Comparison of ENCODE assay signal across 29 mouse cellular contexts in genomic region chr7:93136061-93136460, GRCm38 (mm10). TPM values are rescaled to one million over a fixed set of nuclear protein-coding genes. Genes with fewer than 3 reads are reported as not detected.
DNase-seq lines count a peak whose midpoint lies in the region; ATAC-seq and TF ChIP-seq lines count a peak whose summit lies in the region.
"Had no signal": no experiment of that assay in that cellular context is flagged by ENCODE, and none has a peak within 500 bp of the region (broad histone marks: within the 10 kb centered on the region; RNA-seq: fewer than 3 reads in every experiment).

No protein-coding gene starts in this region.

- H3K9me3 ChIP-seq in lung, embryonic 14.5 days (ENCODE audit: low read depth, low read length), result no peaks in the 10 kb centered on the region
- H3K9me3 ChIP-seq: G1E; hindbrain, embryonic 12.5 days; intestine, embryonic 15.5 days; limb, embryonic 12.5 days; liver, embryonic 15.5 days; lung, embryonic 15.5 days; midbrain, embryonic 10.5 days; midbrain, embryonic 15.5 days; neural tube, embryonic 15.5 days; stomach, embryonic 15.5 days had no signal

- H3K4me2 ChIP-seq in lung, embryonic 14.5 days, result no peak overlapping the region
- H3K4me2 ChIP-seq: hindbrain, embryonic 12.5 days; intestine, embryonic 15.5 days; limb, embryonic 12.5 days; liver, embryonic 15.5 days; lung, embryonic 15.5 days; midbrain, embryonic 15.5 days; neural tube, embryonic 15.5 days; stomach, embryonic 15.5 days had no signal

- ATAC-seq in lung, embryonic 14.5 days (ENCODE audit: insufficient read depth), result no peak
- ATAC-seq in hematopoietic stem cell, adult 5-6 weeks (replicated peaks in 1 of 2; ENCODE audit: insufficient read depth in 1 of 2, low FRiP score in 2 of 2, low TSS enrichment in 1 of 2, low read depth in 1 of 2, poor library complexity in 2 of 2, severe bottlenecking in 2 of 2), result peak; percentile 96 to 98
- ATAC-seq: forebrain, embryonic 16.5 days; hindbrain, postnatal 0 days; intestine, embryonic 15.5 days; midbrain, embryonic 15.5 days had no signal

- DNase-seq in heart, adult 9 months (ENCODE audit: low spot score in 2 of 2), result peak; percentile 23 to 30
- no peak for DNase-seq in heart, postnatal 4 days
- DNase-seq in lung, embryonic 14.5 days, result peak; percentile 5
- no peak for DNase-seq in lung, postnatal 25 days (ENCODE audit: low spot score)
- DNase-seq in brain, adult 2 months (ENCODE audit: low read depth, low spot score), result peak; percentile 1
- DNase-seq in thymus, postnatal 36 days, result no peak
- DNase-seq: adrenal gland, adult 8-10 months; cerebellum, adult 11 months; cerebellum, adult 9-11 months; kidney, adult 8-10 months; kidney, postnatal 14 days; retina, postnatal 1 day; right cerebral cortex, postnatal 14 days; thymus, postnatal 14 days had no signal

- H3K27me3 ChIP-seq in lung, embryonic 14.5 days (ENCODE audit: insufficient read depth, low read length), result no peaks in the 10 kb centered on the region
- H3K27me3 ChIP-seq: hindbrain, embryonic 12.5 days; intestine, embryonic 15.5 days; limb, embryonic 12.5 days; liver, embryonic 15.5 days; lung, embryonic 15.5 days; midbrain, embryonic 15.5 days; neural tube, embryonic 15.5 days; stomach, embryonic 15.5 days had no signal

- no peak for TF ChIP-seq CTCF in lung, embryonic 14.5 days (IDR thresholded peaks at IDR 0.05; ENCODE audit: low read depth)

- no peak overlapping the region for H3K27ac ChIP-seq in lung, embryonic 14.5 days (ENCODE audit: low read depth)
- H3K27ac ChIP-seq: hindbrain, embryonic 12.5 days; hindbrain, postnatal 0 days; intestine, embryonic 15.5 days; limb, embryonic 12.5 days; liver, embryonic 15.5 days; lung, embryonic 15.5 days; macrophage; midbrain, embryonic 10.5 days; midbrain, embryonic 15.5 days; neural tube, embryonic 15.5 days; stomach, embryonic 15.5 days had no signal

- H3K4me3 ChIP-seq in lung, embryonic 14.5 days (ENCODE audit: low read depth, low read length), result no peak overlapping the region
- H3K4me3 ChIP-seq: erythroblast, embryonic 14.5 days; hindbrain, embryonic 12.5 days; intestine, embryonic 15.5 days; limb, embryonic 12.5 days; liver, embryonic 15.5 days; lung, embryonic 15.5 days; midbrain, embryonic 10.5 days; midbrain, embryonic 15.5 days; neural tube, embryonic 15.5 days; stomach, embryonic 15.5 days had no signal

- no peaks in the 10 kb centered on the region for H3K36me3 ChIP-seq in lung, embryonic 14.5 days (ENCODE audit: insufficient read depth)
- H3K36me3 ChIP-seq: G1E; hindbrain, embryonic 12.5 days; intestine, embryonic 15.5 days; limb, embryonic 12.5 days; liver, embryonic 15.5 days; lung, embryonic 15.5 days; midbrain, embryonic 10.5 days; midbrain, embryonic 15.5 days; neural tube, embryonic 15.5 days; stomach, embryonic 15.5 days had no signal

- no peak overlapping the region for H3K9ac ChIP-seq in lung, embryonic 14.5 days
- H3K9ac ChIP-seq: hindbrain, embryonic 12.5 days; intestine, embryonic 15.5 days; limb, embryonic 12.5 days; liver, embryonic 15.5 days; lung, embryonic 15.5 days; midbrain, embryonic 15.5 days; neural tube, embryonic 15.5 days; stomach, embryonic 15.5 days had no signal

- no peaks in the 10 kb centered on the region for H3K4me1 ChIP-seq in lung, embryonic 14.5 days (ENCODE audit: insufficient read depth)
- H3K4me1 ChIP-seq: hindbrain, embryonic 12.5 days; intestine, embryonic 15.5 days; limb, embryonic 12.5 days; liver, embryonic 15.5 days; lung, embryonic 15.5 days; midbrain, embryonic 10.5 days; midbrain, embryonic 15.5 days; neural tube, embryonic 15.5 days; stomach, embryonic 15.5 days had no signal

- 62% methylated on average over 4 of the region's 4 CpGs for WGBS in lung, embryonic 14.5 days

RNA-seq across cellular contexts. Expression of gene Fam181b, which starts 56.4 kb away (rescaled TPM):
- total RNA-seq in heart, postnatal 4 days (2021), result 1 to 10 TPM; 5.4 to 5.7 TPM
- 4.3 and 4.4 TPM in 2 replicates for polyA plus RNA-seq in lung, embryonic 14.5 days (2014; fragmentation: Nextera tagmentation; extraction: Ambion mirVana)
- total RNA-seq in hematopoietic stem cell, adult 5-6 weeks (2017), result 1.0 and 1.6 TPM in 2 replicates
- polyA plus RNA-seq: erythroblast, embryonic 14.5 days; G1E; liver, embryonic 15.5 days; macrophage had no signal

Comparison
In these comparisons a context has a peak if more than half of its experiments do, and no peak if none do; other contexts are left out.
1. DNase-seq: peak in heart, adult 9 months (2 of 2), lung, embryonic 14.5 days (single experiment) and brain, adult 2 months (single experiment); none in heart, postnatal 4 days (single experiment), lung, postnatal 25 days (single experiment) and thymus, postnatal 36 days (0 of 2).